Mouse (Mus musculus): ENCODE data around the gene Upf3a. TPM values are rescaled to one million over a fixed set of nuclear protein-coding genes. Genes with fewer than 3 reads are reported as not detected.
"Not testable (repeated sequence)": the region's sequence is repeated elsewhere in the genome, so short reads cannot be mapped to it uniquely, and the experiment has no call there.

Upf3a gene
- total RNA-seq, 2 experiments from 2014 or later: 37.3 to 38.3 TPM

DNA sequence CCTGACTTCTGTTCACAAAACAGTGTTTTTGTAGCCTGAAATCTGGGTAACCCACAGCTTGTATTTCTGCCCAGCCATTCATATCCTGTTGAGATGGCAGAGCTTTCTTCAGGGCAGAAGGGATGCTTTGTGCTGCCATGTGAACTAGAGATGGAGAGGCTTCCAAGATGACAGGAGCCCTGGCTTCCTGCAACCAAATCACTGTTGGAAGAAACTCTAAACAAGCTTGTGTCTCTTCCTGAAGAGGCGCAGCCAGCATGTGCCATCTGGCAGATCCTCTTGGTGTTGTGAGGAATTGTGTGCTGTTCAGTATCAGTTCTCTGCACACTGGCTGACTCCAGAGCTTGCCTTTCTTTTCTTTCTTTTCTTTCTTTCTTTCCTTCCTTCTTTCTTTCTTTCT lies 57.9 kb downstream of the Upf3a start:
- not testable (repeated sequence) for DNase-seq (ENCODE audit: low spot score in 2 of 2)

Other genes starting within 250 kb of the Upf3a start
- under 1 TPM; 0.22 to 0.37 TPM for gene 1700029H14Rik, start 223.2 kb upstream of the Upf3a start, total RNA-seq (2021)
- 10 to 100 TPM; 46.2 to 47.3 TPM for gene Rasa3, start 108.0 kb upstream of the Upf3a start, total RNA-seq (2021)
- under 1 TPM; 0.51 to 0.64 TPM for gene Cfap97d2, start 79.7 kb upstream of the Upf3a start, total RNA-seq (2021)
- 10 to 100 TPM; 68.5 to 71.7 TPM for gene Cdc16, start 27.9 kb upstream of the Upf3a start, total RNA-seq (2021)
- not detected for gene AF366264, start 52.8 kb downstream of the Upf3a start, total RNA-seq (2021)
- gene Champ1, start 84.0 kb downstream of the Upf3a start, total RNA-seq (2021): 10 to 100 TPM; 33.3 to 35.3 TPM
- gene Coprs, start 104.7 kb downstream of the Upf3a start, total RNA-seq (2021): 10 to 100 TPM; 17.7 to 18.1 TPM

Measured in adrenal gland, postnatal 4 days (tissue).